Mouse (Mus musculus) MN1 (cell line): ENCODE data around the gene Galnt10.

Experiments used
- DNase-seq: peaks from one replicate; pipeline ENCODE4 v3.0.0-alpha.2; 2016; ENCODE audit warnings: low spot score

Gene Galnt10

DNA sequence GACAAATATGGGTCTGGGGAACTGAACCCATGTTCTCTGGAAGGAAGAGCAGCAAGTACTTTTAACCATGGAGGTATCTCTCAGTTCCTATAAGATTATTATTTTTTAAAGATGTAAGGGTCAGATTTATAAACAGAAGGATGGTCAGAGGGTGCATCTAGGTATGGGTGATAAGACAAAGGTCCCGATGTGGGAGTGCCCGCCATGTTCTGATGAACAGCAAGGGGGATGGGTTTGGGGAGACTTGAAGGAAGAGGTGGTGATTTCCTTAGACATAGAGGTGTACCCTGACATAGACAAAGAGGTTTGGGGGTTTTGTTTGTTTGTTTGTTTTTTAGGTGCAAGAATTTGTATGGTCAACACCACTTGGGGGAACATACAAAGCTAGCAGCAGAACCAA lies 1.6 kb upstream of the Galnt10 start:
- DNase-seq: no peak

DNA sequence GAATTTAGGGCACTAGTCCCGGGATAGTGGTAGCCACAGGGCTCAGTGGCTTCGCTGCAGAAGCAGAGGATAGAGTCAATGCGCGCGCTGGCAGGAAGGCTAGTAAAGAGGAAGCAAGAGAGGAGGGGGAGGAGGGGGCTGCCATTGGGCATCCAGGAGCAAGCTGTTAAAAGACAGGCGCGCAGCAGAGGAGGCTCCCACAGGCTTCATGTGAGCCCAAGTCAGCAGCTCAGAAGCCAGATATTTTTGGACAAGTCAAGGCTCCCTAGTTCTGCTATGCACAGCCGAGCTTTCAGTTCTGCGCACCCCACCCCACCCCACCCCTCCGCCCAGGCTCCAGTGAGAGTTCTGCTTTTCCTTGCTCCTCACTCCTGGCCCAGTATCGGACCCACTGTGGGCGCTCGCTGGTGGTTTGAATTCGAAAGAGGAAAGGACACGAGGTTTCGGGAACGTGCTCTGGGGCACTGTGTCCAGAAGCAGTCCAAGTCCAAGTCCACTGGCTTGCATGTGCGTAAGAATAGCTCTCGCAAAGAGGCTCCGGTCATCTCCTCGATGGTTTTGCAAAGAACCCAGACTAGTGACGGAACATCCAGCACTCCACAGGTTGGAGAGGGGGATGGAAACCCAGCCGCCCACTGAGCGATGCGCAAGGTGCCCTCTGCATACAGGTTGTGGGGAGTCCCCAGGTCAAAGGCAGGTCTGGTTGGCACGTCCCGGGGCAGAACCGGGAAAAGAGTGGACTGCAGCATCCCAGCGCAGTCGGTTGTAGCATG lies 811 bp upstream of the Galnt10 start:
- no peak for DNase-seq

- no peak for DNase-seq
These were observed 605 bp downstream of the Galnt10 start for GRCm38 (mm10) chr11:57645847-57646246.

- DNase-seq: no peak
These were observed 1.2 kb downstream of the Galnt10 start for GRCm38 (mm10) chr11:57646416-57646815.

GRCm38 (mm10) chr11:57646940-57647339 lies 1.7 kb downstream of the Galnt10 start:
- no peak for DNase-seq

GRCm38 (mm10) chr11:57647446-57647845 lies 2.2 kb downstream of the Galnt10 start:
- DNase-seq: no peak

- no peak for DNase-seq
These were observed 3.1 kb downstream of the Galnt10 start for GRCm38 (mm10) chr11:57648196-57648800.

- no peak for DNase-seq
These were observed 4.0 kb downstream of the Galnt10 start for GRCm38 (mm10) chr11:57649269-57649668.

DNA sequence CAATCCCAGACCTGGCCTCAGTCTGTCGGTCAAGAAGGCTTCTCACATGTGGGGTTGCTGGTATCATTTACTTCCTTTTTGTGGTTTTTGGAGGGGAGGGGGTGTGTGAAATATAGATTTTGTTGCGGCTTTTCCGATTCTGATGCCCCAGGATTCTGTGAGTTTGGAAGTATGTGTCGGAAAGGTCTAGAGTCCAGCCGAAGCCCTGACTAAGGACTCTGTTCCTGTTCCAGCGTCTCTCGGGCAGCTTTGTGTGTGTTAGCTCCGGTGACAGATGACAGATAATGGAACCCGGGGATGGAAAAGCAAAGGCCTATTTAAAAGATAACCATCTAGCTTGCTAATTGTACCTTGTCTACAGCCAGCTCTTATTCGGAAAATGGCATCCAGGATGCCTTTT lies 4.4 kb downstream of the Galnt10 start:
- no peak for DNase-seq

GRCm38 (mm10) chr11:57650867-57651266 lies 5.6 kb downstream of the Galnt10 start:
- no peak for DNase-seq

DNA sequence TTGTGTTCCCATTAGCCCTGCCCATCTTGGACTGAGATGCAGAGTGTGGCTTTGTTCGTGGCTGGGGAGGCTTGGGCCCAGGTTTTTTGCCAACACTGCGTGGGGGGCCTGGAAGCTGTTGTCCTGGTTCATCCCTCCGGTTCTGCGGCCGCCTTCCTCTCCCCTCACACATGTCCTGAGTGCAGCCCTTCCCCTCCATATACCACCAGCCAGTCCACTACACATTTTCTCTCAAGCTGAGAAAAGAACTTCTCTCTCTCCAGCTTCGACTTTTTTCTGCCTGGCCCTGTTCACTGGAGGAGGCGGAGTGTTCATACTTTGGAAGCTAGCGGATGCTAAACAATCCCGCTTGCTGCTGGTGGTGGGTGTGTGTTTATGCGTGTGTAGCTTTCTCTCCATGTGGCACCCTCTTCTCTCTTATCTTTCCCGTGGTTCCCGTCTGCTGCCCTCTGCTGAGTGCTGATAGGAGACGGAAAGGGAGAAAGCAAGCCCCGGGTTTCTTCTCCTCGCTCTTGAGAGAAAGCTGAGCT lies 6.1 kb downstream of the Galnt10 start:
- no peak for DNase-seq

DNA sequence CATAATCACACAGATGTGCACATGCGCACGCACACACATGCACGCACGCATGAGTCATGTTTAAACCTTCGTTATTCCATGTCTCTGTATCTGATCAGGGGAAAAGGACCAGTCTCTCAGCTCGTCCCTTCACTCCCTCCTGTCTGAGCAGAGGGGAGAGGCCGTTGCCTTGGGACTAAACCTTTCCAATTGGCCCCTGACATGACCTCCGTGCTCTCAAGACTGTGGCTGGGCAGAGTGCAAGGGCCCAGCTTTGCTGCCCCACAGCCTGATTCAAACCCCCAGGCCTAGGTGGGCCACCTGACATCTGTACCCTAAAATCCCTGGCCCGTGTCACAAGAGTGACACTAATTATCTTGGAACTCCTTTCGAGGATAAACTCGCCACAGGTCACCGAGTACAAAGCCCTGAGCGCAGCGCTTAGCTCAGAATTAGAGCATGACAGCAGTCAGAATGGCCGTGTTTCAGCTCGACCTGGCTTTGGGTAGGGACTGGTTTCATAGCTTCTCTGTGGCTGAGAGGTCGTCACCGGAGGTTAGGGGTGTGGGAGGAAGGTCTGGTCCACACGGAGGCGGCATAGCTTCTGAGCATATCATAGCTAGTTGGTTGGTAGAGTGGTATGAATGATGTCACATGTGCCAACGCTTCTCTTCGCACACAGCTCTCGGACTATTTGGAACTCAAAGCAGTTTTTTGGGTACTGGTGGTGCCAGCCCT lies 7.1 kb downstream of the Galnt10 start:
- no peak for DNase-seq

DNA sequence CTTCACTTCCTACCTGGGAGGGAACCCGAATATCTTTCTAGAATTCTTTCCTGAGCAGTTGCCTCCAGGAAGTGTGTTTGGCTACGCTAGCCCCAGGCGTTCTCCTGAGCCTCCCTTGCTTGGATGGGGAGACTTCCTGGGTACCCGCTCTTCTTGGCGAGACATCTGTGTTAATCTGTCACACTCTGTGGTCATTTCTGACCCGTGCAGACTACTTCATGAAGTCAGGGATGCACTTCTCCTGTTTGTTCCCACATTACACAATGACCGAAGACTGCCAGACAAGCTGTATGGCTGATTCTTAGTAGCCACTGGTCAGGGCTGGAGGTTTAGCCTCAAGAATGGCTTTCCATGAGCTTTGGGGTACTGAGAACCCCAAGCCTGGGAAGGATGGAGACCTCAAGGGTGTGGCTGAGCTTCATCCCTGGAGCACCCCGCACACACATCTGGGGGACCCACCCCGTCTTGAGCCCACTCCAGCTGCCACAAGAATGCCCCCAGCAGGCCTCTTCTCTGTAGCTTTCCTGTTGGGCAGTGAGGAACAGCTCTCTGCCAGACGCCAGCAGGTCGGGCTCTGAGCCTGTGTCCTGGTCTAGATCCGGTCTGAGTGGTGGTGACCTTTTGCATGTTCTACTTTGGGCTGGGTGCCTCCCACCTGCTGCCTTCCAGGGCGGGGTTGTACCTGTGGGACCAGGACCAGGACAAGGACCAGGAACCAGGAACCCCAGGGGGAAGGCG lies 7.8 kb downstream of the Galnt10 start:
- DNase-seq: no peak

DNA sequence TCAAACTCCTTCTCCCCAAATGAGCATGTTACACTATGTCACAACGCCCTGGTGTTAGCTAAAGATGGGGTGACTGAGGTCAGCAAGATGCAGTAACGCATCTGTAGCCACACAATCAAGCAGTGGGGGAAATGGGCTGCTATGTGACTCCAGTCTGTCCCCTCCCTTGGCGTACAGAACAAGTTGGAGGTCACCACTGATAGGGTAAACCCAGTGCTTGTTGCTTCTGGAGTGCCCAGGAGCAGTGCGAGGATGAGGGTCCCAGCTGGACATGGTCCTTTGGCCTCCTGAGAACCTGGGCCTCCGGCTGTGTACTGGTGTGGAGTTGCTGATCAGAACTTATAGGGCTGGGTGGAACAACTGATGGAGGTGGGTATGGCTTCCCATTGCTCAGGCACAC lies 8.6 kb downstream of the Galnt10 start:
- DNase-seq: no peak

- no peak for DNase-seq
These were observed 9.1 kb downstream of the Galnt10 start for GRCm38 (mm10) chr11:57654386-57654785.

DNA sequence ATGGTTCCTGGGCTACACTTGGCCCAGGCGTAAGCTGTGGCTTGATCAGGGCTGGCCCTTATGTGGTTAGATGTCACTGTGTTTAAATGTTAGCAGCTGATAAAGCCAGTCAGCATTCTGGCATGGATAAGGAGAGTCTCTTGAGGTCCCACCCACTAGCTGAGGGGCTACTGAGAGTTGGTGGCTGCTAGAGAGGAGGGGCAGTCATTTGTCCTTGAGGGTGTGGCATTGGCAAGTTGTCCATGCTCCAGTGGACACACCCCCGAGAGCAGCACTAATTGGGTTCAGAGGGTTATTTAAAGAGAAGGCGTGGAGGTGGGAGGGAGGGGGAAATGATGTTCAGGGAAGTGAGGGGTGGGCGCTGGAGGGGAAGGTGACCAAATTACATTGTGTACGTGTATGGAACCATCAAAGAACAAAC lies 9.7 kb downstream of the Galnt10 start:
- DNase-seq: no peak

DNA sequence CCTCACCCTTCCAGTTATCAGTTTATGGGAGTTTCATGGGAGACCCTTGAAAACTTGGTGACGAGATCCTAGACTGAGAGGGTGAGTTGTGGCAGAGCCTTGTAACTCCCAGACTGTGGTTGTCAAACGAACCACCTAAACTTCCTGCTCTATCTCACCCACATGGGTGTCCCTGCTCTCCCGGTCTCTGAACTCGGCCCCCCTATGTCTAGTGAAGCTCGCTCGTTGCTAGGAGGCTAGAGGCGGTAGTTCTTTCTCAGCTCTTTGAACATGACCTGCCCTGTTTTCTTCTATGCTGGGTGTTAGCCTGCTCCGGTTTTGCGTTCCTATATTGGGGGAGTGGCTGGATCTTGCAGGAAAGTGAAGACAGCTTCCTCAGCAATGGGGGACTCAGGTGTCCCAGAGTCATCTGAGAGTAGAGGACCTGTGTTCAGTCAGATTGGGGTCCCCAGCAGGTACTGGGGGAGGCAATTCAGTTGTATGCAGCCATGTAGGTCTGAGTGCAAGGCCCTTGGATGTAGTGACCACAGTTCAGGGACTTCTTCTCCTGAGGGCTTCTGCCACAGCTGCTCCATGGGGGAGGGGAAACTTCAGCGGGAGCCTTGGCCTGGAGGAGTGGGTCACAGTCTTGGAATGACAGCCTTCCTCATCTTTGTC lies 10.6 kb downstream of the Galnt10 start:
- DNase-seq: no peak

- no peak for DNase-seq
These were observed 11.5 kb downstream of the Galnt10 start for GRCm38 (mm10) chr11:57656602-57657275.

- no peak for DNase-seq
These were observed 12.3 kb downstream of the Galnt10 start for GRCm38 (mm10) chr11:57657370-57658072.

DNA sequence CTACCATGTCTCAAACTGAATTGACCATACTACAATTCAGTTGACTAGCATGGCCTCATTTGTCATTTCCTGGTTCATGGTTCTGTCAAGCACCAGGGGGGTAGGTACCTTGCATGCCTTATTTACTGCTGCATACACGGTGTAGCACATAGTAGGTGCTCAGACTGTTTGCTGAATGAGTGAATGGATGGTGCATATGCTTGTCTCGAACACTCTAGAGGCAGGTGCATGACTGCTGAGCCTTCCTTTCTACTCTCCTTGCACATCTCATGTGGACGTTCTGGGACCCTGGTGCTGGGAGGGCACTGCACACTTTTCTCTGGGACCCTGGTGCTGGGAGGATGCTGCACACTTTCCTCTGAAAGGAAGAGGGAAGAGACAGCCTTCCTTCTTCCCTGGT lies 13.0 kb downstream of the Galnt10 start:
- DNase-seq: no peak
